Mouse (Mus musculus) frontal cortex, adult (tissue): ENCODE measurements at regions not wholly inside any gene's neighbourhood (a gene's known extent, or its start where the extent isn't known, plus 50 kb on each side); places are given as distances from the start of the nearest gene placed in this dataset.
A peak's percentile ranks its signal among the peaks of the same experiment; 100 is the strongest.

Source experiments
- ATAC-seq: cut with Nextera tagmentation; 2 replicates; pipeline ENCODE4 v1.9.2; 2017; ENCODE audit warnings: mild to moderate bottlenecking, moderate library complexity, mixed read lengths; ENCODE audit not compliant: low TSS enrichment

GRCm38 (mm10) chr8:8391321-8391720 is 269.7 kb downstream of the Efnb2 start:
- ATAC-seq: peak; percentile 47; the same call in 1 of the 2 replicates

DNA sequence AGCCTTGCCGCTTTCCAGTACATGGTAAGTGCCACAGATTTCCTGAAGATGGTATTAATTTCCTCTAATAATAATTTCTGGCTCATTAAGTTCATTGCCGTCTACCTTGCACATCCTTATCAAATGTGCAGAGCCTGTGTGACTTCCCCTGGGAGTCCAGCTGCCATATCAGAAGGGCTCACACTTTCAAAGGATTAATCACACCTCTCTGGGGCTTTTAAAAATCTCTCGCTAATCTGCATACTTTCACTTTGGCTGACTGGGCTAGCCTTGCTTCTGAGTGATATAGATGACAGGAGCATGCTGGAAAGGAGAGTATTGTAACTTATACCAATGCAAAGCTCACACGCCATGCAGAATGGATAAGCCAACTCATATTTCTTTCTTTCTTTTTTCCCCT is 282.8 kb downstream of the Efnb2 start:
- no peak for ATAC-seq

DNA sequence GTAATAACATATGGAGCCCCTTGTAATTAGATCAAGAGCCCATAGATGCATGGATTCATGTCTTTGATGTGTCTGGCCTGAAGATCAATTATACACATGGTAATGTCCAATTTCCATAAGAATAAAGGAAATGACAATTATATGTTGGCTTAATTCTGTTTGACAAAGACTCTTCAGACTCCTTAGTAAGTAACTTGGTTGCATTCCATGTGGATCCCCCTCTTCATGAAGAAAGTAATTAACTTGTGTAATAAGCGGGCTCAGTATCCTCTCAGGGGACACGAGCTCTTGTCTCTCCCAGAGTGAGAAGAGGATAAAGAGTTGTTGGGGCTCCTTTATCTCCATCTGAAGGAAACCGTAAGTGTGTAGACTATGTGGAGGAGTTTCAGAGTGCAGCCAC is 284.3 kb downstream of the Efnb2 start:
- ATAC-seq: no peak

DNA sequence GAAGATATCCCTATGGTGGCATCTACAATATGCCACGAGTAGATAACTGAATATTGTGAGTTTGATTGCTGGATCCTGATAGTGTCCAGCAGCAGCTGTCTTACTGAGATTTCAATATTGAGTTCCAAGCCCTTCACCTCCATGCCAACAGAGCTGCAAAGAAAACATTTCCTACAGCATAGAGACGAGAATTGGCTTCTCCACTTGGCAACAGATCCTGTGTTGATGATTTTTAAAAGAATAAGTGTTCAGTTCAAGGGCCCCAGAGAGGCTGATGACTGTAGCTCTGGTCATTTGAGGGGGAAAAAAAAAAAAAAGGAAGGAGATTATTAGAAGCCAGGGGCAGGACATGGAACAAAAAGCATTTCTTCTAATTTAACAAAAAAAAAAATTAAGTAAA is 284.7 kb downstream of the Efnb2 start:
- ATAC-seq: no peak

DNA sequence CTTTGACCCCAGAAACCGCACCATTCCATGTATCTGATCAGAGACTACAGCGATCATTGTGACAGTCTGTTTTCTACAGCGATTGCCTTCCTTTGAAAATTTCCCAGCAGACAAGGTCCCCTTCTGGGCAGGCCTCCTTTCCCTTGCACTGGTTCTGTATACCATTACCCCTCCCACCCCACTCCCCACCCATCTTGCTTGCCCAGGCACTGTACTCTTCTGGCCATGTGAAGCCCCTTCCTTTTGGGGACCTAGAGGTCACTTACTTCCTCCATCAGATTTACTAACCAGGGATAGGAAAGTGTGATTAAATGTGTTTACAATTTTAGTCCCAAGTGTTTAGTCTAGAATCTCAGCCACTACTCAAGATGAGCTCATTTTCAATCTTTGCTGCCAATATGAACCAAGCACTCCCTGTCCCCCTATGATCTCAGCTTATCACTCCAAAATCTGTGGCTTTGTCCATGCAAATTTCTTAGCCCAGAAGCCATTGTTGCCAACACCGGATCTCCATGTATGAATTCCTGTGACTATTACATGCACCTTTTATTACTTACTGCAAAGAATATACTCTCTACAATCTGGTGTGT is 293.7 kb downstream of the Efnb2 start:
- no peak for ATAC-seq

DNA sequence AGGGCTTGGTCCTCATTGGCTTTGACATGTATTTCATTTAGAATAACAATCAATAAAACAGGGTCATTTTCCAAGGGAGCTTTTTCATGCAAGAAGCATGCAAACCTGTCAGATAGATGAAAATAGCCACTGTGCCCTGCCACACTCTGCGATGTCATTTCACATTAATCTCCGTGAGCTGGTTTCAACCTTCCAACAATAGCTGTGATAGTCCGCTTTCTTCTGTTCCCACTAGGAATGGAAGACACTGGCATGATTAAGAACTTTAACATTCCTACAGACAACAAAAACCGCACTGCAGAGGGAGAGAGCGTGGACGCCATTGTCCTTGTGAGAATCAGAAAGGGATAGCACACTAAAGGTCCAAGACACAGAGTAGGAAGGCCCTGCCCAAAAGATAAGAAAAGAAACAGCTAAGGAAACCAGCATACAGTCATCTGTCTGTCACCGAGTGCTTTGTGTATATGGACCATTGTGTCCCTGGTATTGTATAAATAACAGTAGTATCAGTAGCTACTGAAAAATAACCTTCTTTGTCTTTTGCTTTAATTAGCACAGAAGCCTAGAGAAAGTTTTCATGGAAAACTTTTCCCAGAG is 299.0 kb downstream of the Efnb2 start:
- no peak for ATAC-seq

DNA sequence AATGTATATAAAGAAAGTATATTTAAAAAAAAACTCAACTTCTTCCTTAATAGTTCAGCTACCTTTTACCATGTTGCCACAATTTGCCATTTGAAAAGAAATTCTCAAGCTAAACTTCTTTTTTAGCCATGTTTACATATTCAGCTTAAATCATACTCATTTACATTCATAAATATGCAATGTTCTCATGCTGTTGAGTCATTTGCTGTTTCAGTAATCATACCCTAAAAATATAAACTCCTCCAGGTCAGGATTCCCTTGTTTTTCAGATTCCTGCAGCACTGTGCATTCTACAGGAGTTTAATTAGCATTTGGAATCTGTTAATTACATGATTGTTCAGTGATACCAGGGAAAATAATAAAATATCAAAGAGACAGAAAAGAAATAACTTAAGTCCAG is 300.5 kb downstream of the Efnb2 start:
- ATAC-seq: peak; percentile 95

GRCm38 (mm10) chr8:8354977-8355376 is 306.1 kb downstream of the Efnb2 start:
- peak; percentile 95 for ATAC-seq

- no peak for ATAC-seq
These were observed 316.4 kb downstream of the Efnb2 start for GRCm38 (mm10) chr8:8344661-8345060.

DNA sequence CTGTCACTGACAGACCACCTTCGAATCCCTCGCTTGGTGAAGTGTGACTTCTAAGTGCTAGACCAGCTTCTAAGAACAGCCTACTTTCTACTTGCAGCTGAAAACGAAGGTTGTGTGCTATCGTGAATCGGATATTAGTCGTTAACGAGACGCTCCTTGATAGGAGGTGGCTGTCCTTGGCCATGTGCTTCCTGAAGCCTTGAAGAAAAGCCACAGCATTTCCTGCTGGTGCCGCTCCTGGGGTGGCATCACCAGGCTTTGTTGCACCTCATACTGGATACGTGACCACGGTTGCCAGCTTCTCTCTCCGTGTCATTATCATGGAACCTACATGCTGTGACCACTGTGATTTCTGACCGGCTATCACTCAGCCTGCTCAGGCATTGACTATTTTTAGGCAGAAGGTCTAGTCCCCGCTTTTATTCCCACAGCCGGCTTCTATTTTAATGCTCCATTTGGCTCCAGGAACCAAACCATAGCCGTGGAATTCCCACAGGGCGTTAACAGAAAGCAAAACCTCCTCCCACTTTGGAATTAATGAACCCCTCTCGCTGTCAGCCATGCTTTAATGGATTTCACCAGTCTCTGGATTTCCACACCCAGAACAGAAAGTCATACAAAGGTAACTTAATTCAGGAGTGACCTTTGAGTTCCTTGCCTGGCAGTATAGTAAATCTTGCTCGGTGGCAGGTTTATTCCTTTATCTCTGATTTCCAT is 325.6 kb downstream of the Efnb2 start:
- no peak for ATAC-seq

GRCm38 (mm10) chr8:8334515-8334914 is 326.5 kb downstream of the Efnb2 start:
- ATAC-seq: peak; percentile 47

GRCm38 (mm10) chr8:8331249-8331648 is 329.8 kb downstream of the Efnb2 start:
- ATAC-seq: no peak

DNA sequence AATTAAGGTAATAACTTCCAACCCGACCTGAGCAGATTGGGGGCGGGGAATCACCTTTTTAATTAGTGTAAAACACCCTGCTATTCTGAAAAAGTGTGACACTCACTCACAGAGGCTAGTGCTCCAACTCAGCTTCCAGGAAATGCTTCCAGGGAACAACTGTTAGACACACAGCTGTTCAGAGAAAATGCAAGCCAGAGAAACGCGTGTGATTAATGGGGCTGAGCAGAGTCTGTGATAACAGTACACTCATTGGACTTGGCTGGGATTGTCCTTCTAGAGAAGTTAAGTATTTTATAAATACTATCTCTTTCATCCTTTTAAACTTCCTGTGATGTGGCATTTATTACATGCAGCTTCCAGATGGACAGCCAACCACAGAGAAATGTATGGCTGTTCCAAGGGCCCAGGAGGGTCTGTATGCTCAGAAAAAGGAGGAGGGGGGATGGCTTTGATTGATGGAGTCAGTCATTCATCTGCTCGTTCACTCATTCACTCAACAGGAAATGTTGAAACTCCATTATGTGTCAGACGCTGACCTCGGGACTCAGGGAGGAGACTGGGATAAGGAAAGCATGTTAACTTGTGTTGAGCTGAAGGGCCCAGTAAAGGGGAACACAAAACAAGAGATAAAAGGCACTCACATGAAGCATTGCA is 332.9 kb downstream of the Efnb2 start:
- no peak for ATAC-seq

DNA sequence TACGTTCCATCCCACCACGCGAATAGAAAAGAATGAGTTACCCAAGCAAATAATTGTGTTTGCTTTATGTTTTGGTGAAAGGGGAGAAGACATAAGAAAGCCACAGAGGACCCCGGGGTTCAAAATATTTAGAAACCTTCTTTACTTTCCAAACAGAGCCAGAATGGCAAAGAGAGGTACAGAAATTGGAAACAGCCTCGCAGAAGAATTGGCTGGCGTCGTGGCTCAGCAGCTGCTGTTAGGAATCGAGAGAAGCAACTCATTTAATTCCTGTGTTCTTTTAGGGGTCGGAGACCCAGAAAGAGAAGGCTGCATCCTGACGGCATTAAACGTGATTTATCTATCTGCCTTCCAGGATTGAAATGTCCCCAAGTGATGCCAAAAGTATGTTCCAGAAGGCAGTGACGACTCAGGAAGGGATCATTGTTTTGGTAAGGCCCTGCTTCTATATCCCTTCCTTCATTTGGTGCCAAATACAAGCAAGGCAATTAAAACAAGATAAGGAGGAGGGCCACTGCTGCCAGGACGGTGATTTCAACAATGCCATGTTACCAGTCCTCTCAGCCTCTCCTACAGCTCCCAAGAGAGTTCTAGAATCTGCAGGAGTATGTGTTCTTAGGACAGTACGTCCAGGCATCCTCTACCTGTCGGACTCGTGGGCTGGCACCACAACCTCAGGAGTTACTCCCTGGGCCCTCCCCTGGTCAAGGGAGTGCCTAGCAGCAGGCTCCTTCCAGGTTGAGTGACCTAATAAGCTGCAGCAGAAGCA is 334.8 kb downstream of the Efnb2 start:
- no peak for ATAC-seq

DNA sequence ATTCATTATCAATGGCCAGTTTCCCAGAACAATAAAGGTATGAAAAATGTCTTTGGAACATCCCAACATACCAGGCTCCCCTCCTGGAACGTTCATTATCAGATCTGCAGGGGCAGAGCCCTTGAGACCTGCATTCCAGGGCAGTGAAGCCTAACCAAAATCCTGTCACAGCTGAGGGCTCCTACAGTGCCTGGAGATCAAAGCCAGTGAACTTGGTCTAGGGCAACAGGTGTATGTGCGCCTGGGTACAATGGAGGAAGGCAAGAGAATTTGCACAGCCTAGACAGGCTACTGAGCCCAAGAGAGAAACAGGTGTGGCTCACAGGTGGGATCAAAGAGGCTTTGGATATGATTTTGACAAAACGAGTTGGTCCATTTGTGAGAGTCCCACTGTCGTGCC is 335.6 kb downstream of the Efnb2 start:
- no peak for ATAC-seq

DNA sequence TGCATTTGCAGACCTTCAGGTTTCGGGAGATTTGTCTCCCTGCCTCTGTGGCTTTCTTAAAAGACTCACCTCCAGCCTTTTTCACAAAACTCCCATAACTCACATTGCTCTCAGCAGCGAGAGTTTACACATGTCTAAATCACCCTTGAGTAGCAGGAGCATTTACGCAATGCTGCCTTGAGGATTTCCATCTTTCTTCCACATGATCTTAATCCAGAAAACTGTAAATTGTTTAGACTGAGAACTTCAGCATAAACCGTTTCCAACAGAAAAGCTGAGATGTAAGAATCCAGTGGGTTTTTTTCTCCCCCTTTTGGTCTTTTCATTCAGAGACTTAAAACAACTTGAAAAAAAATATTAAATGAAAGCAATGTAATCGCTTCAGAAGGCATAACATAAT is 336.5 kb downstream of the Efnb2 start:
- ATAC-seq: no peak

GRCm38 (mm10) chr8:8308253-8308652 is 352.8 kb downstream of the Efnb2 start:
- no peak for ATAC-seq

DNA sequence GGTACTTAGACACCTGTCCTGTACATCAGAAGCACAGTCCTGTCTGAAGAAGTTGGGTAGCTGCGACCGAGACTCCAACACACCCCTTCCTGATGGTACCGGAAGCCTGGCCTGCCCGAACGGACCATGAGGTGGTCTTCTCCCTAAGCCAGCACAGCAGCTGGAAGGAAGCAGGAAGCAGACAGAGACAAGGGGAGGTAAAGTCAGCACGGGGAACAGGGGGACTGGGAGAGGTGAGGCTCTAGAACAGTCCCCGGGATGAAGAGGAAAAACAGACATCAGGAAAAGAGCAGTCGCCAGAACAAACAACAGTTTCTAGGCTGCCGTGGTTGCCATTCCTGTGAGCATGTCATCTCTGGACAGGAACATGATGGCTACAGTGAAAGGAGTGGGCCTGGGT is 353.6 kb downstream of the Efnb2 start:
- ATAC-seq: no peak

DNA sequence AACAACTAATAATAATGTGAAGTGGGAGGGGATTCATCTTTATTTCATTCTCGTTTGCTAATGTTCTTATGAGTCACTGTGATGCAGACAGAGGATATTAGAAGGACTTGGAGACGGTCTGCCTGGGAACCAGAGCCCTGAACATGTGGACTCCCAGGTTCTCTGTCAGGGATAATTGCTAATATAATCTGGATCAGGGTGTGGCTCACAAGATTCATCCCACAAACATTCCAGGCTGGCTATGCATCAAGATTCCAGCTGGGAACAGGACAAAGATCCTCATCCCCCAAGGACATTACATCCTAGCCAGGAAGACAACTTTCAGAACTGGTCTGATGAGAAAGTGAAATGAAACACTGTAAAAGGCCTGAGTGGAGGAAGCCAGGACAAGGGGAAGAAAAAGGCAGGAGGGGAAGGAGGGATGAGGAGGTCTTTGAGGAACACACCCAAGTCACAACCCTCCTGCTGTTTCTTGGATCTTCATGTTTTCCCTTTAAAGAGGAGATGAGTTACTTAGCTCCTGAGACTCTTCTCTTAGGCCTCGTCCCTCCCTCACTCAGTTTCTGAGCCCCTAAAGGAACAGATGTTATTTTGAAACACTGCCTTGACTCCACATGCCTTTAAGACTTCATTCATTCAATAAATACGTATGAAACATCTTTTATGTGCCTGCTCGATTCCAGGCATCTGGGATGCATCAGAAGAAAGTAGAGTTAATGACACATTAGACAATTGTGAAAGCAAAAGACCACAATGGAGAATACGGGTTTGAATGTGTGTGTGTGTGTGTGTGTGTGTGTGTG is 360.9 kb downstream of the Efnb2 start:
- no peak for ATAC-seq

DNA sequence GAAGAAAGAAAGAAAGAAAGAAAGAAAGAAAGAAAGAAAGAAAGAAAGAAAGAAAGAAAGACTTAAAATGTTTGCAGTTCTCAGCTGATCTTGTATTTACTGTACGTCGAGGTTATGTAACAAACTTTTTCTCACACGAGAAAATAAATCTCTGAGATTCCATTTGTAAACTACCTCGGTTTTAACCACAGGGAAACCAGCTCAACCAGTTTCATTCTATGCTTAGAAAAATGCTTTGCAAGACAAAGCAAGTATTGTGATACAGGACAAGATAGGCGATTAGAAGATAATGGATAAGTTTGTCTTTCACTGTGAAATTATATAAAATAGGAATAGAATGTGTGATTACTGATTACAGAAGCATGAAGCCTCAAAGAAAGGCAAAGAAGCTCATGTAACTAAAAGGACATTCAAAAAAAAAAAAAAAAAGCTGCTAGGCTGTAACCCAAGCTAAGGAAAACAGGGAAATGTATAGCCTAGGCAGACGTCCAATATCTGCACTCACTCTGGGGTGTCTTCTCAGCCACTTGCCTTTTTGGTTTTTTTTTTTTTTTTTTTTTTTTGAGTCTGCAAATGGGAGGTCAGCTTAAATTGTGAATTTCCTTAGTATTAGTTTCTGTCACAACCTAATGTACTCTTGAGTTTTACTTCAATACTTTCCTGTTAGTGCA is 368.3 kb downstream of the Efnb2 start:
- no peak for ATAC-seq

DNA sequence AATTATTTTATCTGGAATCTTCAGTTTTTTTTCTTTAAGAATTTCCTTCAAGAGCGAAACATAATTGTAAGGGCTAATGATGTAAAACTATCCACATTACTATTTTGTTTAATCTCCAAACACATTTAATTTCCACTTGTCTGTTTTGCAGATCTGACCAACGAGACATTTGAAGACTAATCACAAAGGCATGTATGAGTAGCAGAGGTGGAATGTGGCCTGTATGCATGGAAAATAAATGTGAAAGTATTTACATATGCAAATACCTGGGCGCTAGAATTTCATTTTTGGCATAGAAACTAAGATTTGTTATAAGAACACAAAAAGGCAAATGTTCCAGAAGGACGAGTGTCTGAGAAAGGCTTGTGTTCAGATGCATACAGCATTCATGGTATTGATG is 375.2 kb downstream of the Efnb2 start:
- no peak for ATAC-seq
